Mouse (Mus musculus) CD4-positive, CD25-positive, alpha-beta regulatory T cell, adult 4 months (primary cell): ENCODE measurements around the gene Rcc1. TPM values are rescaled to one million over a fixed set of nuclear protein-coding genes. Genes with fewer than 3 reads are reported as not detected.
"Not testable (repeated sequence)": the region's sequence is repeated elsewhere in the genome, so short reads cannot be mapped to it uniquely, and the experiment has no call there.

Experiments used
- ATAC-seq: one replicate; pipeline ENCODE4 v1.8.0; 2017
- polyA plus RNA-seq, 2 experiments: library from polyadenylated mRNA; unstranded; fragments of 100-300 nt; shearing (Covaris generic); gene quantifications; one replicate each; pipeline ENCODE4 v1.2.1; 2017

Rcc1 gene
- polyA plus RNA-seq, 2 experiments from 2014 or later, result 11.7 to 23.9 TPM

DNA sequence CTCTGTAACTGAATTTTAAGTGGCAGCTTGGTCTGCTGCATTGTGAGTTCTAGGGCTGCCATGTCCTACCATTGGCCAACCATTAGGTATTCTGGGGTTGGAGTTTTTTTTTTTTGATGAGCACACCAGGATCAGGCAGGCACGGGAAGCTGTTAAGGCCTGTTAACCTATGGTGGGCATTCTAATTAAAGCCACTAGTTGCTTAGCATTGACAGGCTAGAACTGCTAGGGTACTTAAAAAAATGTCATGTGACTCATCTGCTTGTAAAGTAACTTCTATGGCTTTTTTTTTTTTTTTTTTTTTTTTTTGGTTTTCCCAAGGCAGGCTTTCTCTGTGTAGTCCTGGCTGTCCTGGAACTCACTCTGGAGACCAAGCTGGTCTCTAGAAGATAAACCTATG is 42.2 kb downstream of the Rcc1 start:
- no peak for ATAC-seq

DNA sequence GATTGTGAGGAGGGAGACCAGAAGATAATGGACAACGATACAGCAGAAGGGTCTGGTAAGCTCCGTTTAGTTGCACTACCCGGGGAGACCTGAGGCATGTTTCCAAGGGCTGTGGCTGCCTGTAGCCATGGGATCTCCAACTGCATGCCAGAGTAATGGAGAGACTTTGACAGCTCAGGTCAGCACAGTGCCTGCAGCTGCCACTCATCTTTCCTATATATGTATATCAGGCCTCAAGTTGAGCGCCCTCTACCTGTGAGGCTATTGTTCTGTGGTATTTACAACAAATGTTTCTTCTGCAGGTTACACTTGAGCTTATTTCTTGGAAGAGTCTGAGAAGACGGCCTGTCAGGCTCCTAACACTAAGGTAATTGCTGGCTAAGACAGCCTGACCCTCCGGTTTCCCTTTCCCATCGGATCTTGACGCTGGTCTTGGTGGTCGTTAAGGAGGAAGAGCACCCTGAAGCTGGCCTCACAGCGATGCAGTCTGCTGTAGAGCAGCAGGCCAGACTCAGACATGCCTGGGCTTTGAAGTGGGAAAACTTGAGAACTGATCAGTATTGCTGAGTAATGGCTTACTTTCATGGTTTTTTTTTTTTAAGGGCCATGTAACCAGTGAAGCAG is 43.4 kb downstream of the Rcc1 start:
- ATAC-seq, result peak; percentile 49

GRCm38 (mm10) chr4:132309140-132309848 is 44.1 kb downstream of the Rcc1 start:
- ATAC-seq, result peak; percentile 21

DNA sequence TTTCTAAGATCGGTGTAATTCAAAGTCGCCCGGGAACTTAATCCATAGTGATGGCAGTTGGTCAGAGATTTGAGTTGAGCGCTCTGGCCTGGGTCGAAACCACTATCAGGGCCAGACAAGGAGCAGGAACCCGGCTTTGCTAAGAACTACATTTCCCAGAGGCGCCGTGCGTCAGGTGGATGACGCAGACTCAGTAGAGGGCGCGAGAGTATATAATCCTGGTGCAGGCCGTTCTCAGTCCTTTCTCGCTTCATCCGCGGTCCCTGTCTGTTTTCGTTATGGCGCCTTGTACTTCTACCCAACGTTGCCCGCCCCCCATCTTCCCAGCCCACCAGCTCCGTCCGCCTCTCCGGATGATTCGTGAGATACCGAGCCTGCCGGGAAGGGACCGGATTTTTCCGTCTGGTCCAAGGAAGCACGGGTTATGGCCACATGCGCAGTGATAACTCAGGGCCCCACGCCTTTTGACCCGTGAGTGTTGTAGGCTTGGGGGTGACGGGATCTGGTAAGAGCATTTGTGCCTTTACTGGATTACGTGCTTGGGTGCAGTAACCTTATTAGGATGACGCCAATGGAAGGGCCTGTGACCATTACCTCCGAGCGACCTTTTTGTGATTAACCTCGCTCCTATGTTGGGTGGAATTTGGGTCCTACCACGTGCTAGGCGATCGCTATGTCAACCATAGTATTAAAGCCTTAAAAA is 44.8 kb downstream of the Rcc1 start:
- peak; percentile 91 for ATAC-seq

GRCm38 (mm10) chr4:132306004-132306403 is 47.4 kb downstream of the Rcc1 start:
- ATAC-seq, result no peak

DNA sequence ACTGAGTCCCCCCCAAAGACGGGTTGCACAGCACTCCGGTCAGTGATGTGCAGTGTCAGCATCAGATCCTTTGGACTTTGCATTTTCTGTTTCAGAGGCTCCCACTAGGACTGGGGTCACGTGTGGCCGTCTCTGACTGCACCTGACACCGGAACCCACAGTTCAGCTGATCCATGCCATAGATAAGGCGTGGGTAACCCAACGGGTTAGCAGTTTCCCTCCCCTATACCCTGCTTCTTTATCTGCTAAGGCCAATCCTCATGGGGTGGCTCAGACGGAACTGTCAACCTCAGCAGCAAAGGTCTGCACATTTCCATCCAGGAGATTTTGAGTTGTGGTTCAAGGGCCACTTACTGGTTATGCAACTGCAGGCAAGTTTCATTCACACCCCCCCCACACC is 48.1 kb downstream of the Rcc1 start:
- ATAC-seq, result no peak

- ATAC-seq, result not testable (repeated sequence)
Measured at GRCm38 (mm10) chr4:132303484-132303883, 49.9 kb downstream of the Rcc1 start.

- ATAC-seq, result peak; percentile 81
Measured at GRCm38 (mm10) chr4:132302939-132303479, 50.4 kb downstream of the Rcc1 start, which contains the start of gene Rab42. TSS of gene Rab42 (minus strand) at chr4:132303385.

DNA sequence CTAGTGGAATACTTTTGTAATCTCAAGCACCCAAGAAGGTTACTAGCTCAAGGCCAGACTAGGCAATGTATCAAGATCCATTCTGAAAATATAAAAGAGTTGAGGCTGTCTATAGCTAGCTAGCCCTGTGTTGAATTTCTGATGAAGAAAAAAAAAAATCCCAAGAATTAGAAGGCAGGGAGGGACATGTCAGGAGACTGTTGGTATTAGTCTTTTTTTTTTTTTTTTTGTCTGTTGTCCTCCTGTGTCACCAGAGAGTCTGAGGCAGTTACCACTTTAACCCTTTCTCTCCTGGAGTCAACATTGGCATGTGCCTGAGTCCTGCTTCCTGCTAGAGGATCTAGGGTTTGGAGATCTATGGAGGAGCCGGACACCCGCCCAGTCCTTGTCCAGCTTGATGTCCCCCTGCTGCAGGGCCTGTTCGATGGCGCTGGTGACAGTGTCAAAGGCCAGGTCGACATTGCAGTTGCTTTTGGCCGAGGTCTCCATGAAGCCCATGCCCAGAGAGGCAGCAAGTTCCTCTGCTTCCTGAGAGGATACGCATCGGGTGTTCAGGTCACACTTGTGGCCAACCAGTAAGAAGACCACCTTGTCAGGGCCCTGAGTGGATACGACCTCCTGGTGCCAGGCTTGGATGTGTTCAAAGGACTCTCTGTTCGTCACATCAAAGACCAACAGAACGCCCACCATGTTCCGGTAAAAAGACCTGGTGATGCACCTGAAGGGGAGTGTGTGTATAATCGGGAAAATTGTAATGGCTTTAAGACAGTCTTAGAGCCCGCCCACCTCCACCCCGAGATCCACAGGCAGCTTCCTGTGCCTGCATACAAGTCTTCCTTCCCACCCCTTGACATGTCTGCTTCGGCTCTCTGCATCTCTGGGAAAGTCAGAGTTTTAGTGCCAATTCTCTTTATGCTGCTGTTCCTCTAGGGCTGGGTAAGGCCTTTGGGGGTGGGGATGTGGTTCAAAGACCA is 51.2 kb downstream of the Rcc1 start:
- ATAC-seq, result peak; percentile 46

DNA sequence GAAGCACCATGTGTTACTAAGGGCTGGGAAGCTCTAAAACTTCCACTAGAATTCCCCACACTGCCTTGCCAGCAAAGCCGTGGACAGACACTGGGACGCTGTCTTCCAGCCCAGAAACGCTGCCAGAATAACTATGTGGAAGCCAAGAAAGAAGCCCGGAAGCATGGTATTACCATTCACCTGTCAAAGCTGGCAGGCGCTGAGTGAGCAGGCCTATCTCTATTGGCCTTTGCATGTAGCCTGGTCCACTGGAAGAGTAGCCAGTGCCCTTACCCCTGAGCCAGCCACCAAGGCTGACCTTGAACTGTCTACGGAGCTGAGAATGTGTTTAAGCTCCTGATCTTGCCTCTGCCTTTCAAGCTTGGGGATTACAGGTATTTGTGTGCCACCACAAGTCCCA is 51.9 kb downstream of the Rcc1 start:
- ATAC-seq, result no peak

GRCm38 (mm10) chr4:132299849-132300248 is 53.6 kb downstream of the Rcc1 start:
- no peak for ATAC-seq

DNA sequence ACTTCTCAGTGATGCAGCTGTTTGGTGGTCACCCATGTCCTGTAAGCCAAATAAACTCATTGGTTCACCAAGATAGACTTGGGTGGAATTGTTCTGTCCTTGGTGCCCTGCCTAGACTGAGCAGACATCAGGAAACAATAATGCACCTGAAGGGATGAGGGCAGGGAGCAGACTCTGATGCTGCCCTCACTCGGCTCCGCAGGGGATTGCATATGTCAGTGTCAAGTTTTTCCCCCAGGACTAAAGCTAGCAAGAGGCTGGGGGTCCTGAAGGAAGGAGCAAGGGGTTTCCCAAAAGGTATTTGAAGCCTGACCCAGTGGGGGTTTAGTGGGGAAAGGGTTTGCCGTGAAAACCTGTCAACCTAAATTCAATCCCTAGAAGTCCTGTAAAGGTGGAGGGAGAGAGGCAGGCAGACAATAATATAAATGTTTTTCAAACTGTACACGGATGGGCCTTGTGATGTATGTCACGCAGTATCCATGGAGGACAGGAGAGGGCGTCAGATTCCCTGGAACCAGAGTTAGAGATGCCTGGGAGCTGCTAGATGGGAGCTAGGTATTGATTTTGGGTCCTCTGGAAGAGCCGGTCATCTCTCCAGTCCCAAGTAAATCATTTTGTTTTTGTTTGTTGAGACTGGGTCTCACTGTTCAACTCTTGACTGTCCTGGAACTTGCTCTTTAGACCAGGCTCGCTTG is 57.6 kb downstream of the Rcc1 start:
- no peak for ATAC-seq

GRCm38 (mm10) chr4:132293682-132294240 is 59.6 kb downstream of the Rcc1 start:
- no peak for ATAC-seq

GRCm38 (mm10) chr4:132292988-132293387 is 60.4 kb downstream of the Rcc1 start:
- ATAC-seq, result no peak

DNA sequence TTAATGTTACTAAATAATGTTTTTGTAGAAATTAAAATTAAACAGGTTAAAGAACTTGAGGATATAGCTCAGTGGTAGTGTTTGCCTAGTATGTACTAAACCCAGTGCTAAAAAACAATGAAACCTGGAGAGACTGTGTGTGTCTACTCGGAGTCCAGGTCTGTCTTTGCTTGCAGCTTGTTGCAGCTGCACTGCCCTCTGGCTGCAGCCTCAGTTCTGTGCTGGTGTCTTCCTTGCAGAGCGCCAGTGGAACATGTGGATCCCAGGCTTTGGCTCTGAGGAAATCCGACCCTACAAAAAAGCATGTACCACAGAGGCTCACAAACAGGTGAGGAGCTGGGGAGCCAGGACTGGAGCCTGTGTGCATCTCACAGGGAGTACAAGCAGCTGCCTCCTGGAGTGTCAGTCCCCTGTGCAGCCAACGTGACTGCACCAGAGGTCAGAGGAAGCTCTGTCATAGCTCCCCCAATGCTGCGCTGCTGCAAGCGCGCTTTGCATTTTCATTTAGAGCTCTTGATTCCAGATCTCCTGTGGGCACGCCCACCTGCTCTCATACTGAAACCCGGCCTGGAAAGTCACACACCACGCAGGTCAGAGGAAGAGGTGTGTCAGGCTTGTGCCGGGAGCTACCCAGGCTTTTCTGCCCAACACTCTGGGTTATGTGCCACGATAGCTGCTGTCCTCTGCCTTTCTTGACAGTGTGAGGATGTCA is 61.6 kb downstream of the Rcc1 start:
- no peak for ATAC-seq

GRCm38 (mm10) chr4:132291056-132291455 is 62.3 kb downstream of the Rcc1 start:
- ATAC-seq, result no peak

DNA sequence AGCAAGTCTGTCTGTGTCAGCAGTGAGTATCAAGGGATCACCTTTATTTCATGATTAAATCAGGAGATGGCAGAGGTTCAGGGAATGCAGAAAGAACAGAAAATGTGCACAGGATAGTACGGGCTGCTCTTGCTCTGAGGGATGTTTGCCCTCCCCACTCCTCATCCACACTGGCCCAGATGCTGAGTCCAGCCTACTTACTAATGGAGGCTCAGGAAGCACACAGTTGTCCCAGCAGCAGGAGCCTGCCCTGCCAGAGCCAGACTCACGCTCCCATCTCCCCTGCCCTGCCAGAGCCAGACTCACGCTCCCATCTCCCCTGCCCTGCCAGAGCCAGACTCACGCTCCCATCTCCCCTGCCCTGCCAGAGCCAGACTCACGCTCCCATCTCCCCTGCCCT is 64.6 kb downstream of the Rcc1 start:
- ATAC-seq, result not testable (repeated sequence)
